Mouse (Mus musculus): ENCODE data around the gene Rab5if. TPM values are rescaled to one million over a fixed set of nuclear protein-coding genes. Genes with fewer than 3 reads are reported as not detected.
"Not testable (repeated sequence)": the region's sequence is repeated elsewhere in the genome, so short reads cannot be mapped to it uniquely, and the experiment has no call there.

The Rab5if gene
- total RNA-seq (2018; cell fraction: chromatin; rRNA removed): 10 to 100 TPM; 10.2 to 69.2 (median 48.1) TPM
- 100 to 1,000 TPM; 134 to 249 (median 183) TPM for total RNA-seq (2018; cell fraction: cytosol; rRNA removed)
- 100 to 1,000 TPM in 7 of 26 experiments, 10 to 100 TPM in 19; 29.9 to 165 (median 77.8) TPM for total RNA-seq (2018; cell fraction: nucleus; rRNA removed)
- polyA plus RNA-seq (2018): 108 to 213 TPM (median 184 TPM) in 3 replicates

DNA sequence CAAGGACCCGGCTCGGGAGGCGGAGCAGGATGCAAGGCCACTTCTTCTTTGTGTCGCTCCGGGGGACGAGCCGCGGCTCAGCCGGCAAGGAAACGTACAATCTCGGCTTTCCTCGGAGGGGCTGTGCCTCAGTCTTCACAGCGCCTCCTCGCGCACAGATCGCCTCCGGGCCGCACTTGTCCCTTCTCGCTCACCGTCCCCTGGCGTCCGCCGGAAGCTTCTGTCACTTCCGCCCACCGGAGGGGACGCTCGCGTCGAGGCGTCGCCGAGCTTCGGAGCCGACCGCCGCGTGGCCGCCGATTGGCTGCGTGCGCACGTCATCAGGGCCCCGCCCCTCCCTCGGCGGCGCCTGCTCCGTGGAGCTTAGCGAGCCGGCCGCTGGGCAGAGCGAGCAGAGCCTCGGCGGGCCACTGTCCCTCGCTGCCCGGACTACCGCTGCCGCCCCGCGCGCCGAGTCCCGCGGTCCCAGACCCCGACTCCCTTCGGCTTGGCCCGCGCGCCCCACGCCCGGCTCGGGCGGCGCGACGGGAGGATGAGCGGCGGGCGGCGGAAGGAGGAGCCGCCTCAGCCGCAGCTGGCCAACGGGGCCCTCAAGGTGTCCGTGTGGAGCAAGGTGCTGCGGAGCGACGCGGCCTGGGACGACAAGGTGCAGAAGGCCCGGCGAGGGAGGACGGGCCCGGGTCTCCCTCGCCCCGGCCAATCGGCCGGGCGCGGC is at the start of gene Rab5if:
Gene Rab5if (plus strand): TSS at position 357 of the 715 bp plus-strand sequence.
- Histone ChIP-seq H3K36me3 (ENCODE audit: inconsistent target) (peaks cover 35% of the 10 kb centered on the region), H3K27ac (peak within 1 kb of the TSS; percentile 92), H3K79me2 (ENCODE audit: inconsistent target) (peaks cover 84% of the 10 kb centered on the region), H3K4me3 (ENCODE audit: inconsistent target) (peak within 1 kb of the TSS; percentile 95)
- WGBS (ENCODE audit: missing documents): under 1% methylated on average over 93 of the region's 98 CpGs

GRCm38 (mm10) chr2:156814344-156814801 is 48.6 kb upstream of the Rab5if start:
- H3K36me3 ChIP-seq (ENCODE audit: inconsistent target): no peaks in the 10 kb centered on the region
- no peak overlapping the region for H3K4me3 ChIP-seq (ENCODE audit: inconsistent target)
- WGBS (ENCODE audit: missing documents): 15% methylated on average over 8 of the region's 8 CpGs
- no peak overlapping the region for H3K27ac ChIP-seq
- no peaks in the 10 kb centered on the region for H3K79me2 ChIP-seq (ENCODE audit: inconsistent target)

GRCm38 (mm10) chr2:156814893-156815292 is 48.0 kb upstream of the Rab5if start:
- Histone ChIP-seq H3K36me3 (ENCODE audit: inconsistent target) (no peaks in the 10 kb centered on the region), H3K27ac (no peak overlapping the region), H3K4me3 (ENCODE audit: inconsistent target) (no peak overlapping the region), H3K79me2 (ENCODE audit: inconsistent target) (no peaks in the 10 kb centered on the region)
- 43% methylated on average over 5 of the region's 5 CpGs for WGBS (ENCODE audit: missing documents)

- no peaks in the 10 kb centered on the region for H3K79me2 ChIP-seq (ENCODE audit: inconsistent target)
- no peak overlapping the region for H3K4me3 ChIP-seq (ENCODE audit: inconsistent target)
- H3K36me3 ChIP-seq (ENCODE audit: inconsistent target): no peaks in the 10 kb centered on the region
- no peak overlapping the region for H3K27ac ChIP-seq
- WGBS (ENCODE audit: missing documents): 100% methylated on average over 2 of the region's 3 CpGs
Observed at GRCm38 (mm10) chr2:156815412-156815811, 47.5 kb upstream of the Rab5if start.

- 100% methylated on average over 1 of the region's 1 CpGs for WGBS (ENCODE audit: missing documents)
- H3K79me2 ChIP-seq (ENCODE audit: inconsistent target): no peaks in the 10 kb centered on the region
- no peak overlapping the region for H3K27ac ChIP-seq
- H3K36me3 ChIP-seq (ENCODE audit: inconsistent target): no peaks in the 10 kb centered on the region
- H3K4me3 ChIP-seq (ENCODE audit: inconsistent target): no peak overlapping the region
Observed at GRCm38 (mm10) chr2:156816116-156816515, 46.8 kb upstream of the Rab5if start.

- not testable (repeated sequence) for H3K79me2 ChIP-seq (ENCODE audit: inconsistent target); H3K4me3 ChIP-seq (ENCODE audit: inconsistent target); H3K36me3 ChIP-seq (ENCODE audit: inconsistent target); H3K27ac ChIP-seq
- WGBS (ENCODE audit: missing documents): 89% methylated on average over 4 of the region's 6 CpGs
Observed at GRCm38 (mm10) chr2:156825128-156825527, 37.8 kb upstream of the Rab5if start.

DNA sequence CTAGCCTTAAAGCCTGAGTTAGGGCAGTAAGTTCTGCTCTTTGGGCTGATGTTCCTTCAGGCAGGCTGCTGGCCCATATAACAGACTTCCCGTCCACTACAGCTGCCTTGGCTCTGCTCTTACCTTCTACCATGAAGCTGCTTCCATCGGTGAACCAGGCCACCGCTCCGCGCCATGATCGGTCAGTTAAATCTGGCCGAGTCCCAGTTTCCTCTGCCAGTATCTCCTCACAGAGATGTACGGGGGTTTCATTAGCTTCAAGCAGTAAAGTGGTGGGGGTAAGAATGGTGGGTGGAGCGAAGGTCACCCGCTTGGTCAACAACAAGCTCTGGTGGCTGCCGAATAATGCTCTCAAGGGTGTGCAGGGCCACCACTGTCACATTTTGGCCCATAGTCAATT is 28.6 kb upstream of the Rab5if start:
- Histone ChIP-seq H3K36me3 (ENCODE audit: inconsistent target) (no peaks in the 10 kb centered on the region), H3K79me2 (ENCODE audit: inconsistent target) (no peaks in the 10 kb centered on the region), H3K4me3 (ENCODE audit: inconsistent target) (no peak overlapping the region), H3K27ac (no peak overlapping the region)
- whole genome bisulfite sequencing (ENCODE audit: missing documents): 96% methylated on average over 11 of the region's 11 CpGs

DNA sequence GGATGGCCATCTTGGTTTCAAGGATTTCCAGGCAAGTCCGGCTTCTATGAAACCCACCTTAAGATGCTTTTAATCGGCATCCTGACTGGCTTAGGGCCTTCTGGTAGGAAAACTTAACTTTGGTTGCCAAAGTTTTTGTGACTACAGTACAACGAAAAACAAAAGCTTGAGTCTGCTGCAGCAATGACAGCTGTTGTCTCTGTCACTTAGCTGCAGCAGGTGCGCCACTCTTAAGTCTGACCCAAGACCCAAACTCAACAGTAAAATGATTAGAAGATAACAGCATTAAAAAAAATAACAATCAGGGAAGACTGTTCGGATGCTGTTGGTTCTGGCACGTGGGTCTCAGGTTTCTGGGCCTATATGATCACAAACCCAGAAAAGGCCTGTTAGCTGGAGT is 24.1 kb upstream of the Rab5if start:
- Histone ChIP-seq H3K4me3 (ENCODE audit: inconsistent target) (no peak overlapping the region), H3K36me3 (ENCODE audit: inconsistent target) (no peaks in the 10 kb centered on the region), H3K27ac (no peak overlapping the region), H3K79me2 (ENCODE audit: inconsistent target) (no peaks in the 10 kb centered on the region)
- 93% methylated on average over 6 of the region's 6 CpGs for WGBS (ENCODE audit: missing documents)

DNA sequence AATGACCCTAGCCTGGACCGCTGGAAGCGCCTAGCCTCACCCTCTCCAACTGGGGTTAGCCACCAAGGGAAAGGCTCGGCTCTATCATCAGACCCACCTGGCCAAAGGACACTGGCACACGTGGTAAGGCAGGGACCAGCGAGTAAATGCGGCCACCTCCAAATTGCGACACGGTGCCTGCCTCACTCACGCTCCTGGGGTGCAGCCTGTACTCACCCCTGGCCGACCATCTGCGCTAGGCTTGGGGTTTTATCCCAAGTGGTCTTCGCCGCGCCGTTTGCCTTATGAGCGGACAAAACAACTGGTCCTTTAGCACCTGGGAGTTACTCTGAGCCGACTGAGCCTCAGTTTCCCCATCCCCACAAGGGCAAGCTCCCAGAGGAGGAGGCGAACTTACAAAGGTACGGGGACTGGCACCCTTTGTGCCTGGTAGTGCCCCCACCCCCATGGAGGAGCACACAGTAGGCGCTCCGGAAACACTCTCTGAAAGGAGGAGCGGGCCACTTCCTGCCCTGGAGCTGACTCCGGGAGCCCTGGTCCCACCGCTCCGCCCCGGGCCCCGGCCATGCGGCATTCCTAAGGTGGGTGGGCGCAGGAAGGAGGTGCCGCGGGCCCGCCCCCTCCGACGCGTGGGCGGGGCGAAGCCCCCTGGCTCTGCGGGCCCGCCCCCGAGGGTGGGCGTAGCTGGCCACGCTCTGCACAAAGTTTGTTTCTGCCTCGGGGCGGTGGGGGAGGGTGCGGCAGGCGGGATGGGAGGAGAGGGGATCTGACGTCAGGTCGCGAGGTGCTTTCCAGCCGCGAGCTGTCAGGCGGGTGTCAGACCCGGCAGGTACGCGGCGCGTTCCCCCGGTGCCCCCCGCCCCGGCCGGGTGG is 23.4 kb upstream of the Rab5if start, which contains the start of gene Tgif2:
Gene Tgif2 (plus strand): TSS at position 689 of the 873 bp plus-strand sequence.
- H3K4me3 ChIP-seq (ENCODE audit: inconsistent target): no peak within 1 kb of the TSS
- 24% methylated on average over 52 of the region's 61 CpGs for WGBS (ENCODE audit: missing documents)
- no peak within 1 kb of the TSS for H3K27ac ChIP-seq
- H3K79me2 ChIP-seq (ENCODE audit: inconsistent target): no peaks in the 10 kb centered on the region
- H3K36me3 ChIP-seq (ENCODE audit: inconsistent target): no peaks in the 10 kb centered on the region

DNA sequence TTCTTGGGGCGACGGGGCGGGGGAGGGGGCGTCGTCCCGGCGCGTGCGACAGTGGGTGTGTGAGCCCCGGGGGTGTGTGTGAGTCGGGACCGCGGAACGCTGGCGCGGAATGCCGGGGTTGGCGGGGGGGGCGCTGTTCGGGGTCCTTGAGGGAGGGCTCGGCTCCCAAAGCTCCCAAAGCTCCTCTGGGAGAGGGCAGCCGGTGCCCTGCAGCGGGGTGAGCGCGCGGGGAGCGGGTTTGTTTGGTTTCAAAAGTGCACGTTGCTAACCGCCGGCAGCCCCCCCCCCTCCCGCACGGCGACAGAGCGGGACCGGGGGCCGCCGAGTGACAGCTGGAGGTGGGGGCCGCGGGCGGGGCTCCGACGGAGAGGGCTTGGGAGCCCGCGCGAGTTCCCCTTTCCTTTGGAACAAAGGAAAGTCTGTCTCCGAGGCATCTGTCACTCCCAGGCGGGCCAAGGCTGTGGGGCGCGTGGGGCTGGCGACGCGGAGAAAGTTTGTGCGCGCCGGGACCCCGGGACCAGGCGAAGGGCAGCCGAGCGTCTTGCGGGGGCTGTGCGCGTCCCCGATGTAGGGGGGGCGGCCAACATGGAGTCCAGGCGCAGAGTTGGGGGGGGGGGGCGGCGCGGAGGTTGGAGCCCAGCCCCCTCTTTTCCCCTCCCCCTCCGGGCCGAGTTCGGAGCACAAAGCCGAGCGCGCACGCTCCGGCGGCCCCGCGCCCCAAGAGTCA is 22.5 kb upstream of the Rab5if start:
- H3K4me3 ChIP-seq (ENCODE audit: inconsistent target): no peak overlapping the region
- H3K79me2 ChIP-seq (ENCODE audit: inconsistent target): no peaks in the 10 kb centered on the region
- no peaks in the 10 kb centered on the region for H3K36me3 ChIP-seq (ENCODE audit: inconsistent target)
- under 1% methylated on average over 72 of the region's 79 CpGs for WGBS (ENCODE audit: missing documents)
- no peak overlapping the region for H3K27ac ChIP-seq

- no peaks in the 10 kb centered on the region for H3K79me2 ChIP-seq (ENCODE audit: inconsistent target)
- H3K36me3 ChIP-seq (ENCODE audit: inconsistent target): no peaks in the 10 kb centered on the region
- no peak overlapping the region for H3K27ac ChIP-seq
- WGBS (ENCODE audit: missing documents): 6% methylated on average over 32 of the region's 42 CpGs
- H3K4me3 ChIP-seq (ENCODE audit: inconsistent target): no peak overlapping the region
Observed at GRCm38 (mm10) chr2:156841028-156841840, 21.7 kb upstream of the Rab5if start.

DNA sequence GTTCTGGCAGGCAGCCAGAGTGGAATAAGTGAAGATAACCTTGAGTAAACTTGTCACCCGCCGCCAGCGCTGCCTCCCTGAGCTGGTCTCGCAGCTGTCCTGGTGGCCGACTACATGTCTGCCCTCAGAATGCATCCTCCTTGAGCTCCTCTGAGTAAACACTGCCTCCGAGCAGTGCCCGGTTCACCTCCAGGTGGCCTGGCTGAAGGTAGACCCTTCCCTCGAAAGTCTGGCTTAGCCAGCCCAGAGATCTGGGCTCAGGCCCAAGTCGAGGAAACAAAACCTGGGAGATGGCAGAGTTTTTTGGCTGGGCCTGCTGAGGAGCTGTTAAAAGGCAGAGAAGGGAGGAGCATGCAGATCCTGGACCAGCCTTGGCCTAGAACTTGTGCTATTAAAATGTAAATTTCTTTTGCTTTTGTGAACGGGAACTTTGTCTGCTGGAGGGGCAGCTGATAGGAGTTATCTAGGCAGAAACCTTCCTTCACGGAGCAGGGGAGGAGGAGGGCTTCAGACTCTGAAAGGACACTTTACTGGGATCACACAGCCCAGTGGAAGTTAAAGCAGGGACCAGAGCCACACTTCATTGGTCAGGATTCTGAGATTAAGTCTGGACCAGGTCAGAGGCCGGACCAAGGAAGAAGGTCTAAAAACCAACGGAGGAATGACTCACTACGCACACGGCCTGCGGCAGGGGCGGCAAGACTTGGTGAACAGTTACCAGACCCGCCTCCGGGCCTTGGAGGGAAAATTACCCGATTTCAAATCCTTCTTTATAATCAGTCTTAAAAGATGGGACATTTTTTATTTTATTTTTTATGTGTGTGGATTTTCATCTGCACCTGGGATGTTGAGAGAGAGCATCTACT is 20.9 kb upstream of the Rab5if start:
- 61% methylated on average over 20 of the region's 20 CpGs for WGBS (ENCODE audit: missing documents)
- Histone ChIP-seq H3K36me3 (ENCODE audit: inconsistent target) (no peaks in the 10 kb centered on the region), H3K79me2 (ENCODE audit: inconsistent target) (no peaks in the 10 kb centered on the region), H3K27ac (no peak overlapping the region), H3K4me3 (ENCODE audit: inconsistent target) (no peak overlapping the region)

GRCm38 (mm10) chr2:156842711-156843110 is 20.2 kb upstream of the Rab5if start:
- no peak overlapping the region for H3K4me3 ChIP-seq (ENCODE audit: inconsistent target)
- no peak overlapping the region for H3K27ac ChIP-seq
- WGBS (ENCODE audit: missing documents): 96% methylated on average over 8 of the region's 11 CpGs
- no peaks in the 10 kb centered on the region for H3K79me2 ChIP-seq (ENCODE audit: inconsistent target)
- H3K36me3 ChIP-seq (ENCODE audit: inconsistent target): no peaks in the 10 kb centered on the region

All from macrophage (primary cell).